Mouse (Mus musculus) left cerebral cortex, adult 18-20 months (tissue): ENCODE data around the gene Tspyl4. TPM values are rescaled to one million over a fixed set of nuclear protein-coding genes. Genes with fewer than 3 reads are reported as not detected.
"Not testable (repeated sequence)": the region's sequence is repeated elsewhere in the genome, so short reads cannot be mapped to it uniquely, and the experiment has no call there.

Experiments
- DNase-seq, 2 experiments: peaks; one replicate each; pipeline ENCODE4 v3.0.0; 2021 to 2022; ENCODE audit warnings: low spot score in 2 of 2, mixed read lengths in 1 of 2
- long read RNA-seq, 2 experiments: library from polyadenylated mRNA; stranded (forward); transcript quantifications; one replicate each; pipeline ENCODE4 v2.0.0; 2021
- total RNA-seq, 2 experiments: library from RNA; stranded (reverse); gene quantifications; 2 replicates each; pipeline ENCODE4 v1.2.3; 2021

The Tspyl4 gene
- 100 to 1,000 TPM; 420 to 434 TPM for total RNA-seq
- long read RNA-seq, experiment 1, transcript Tspyl4-201 (1 exons, 3,879 nt), result major isoform, 293 of 330 reads
- long read RNA-seq, experiment 1, transcript Tspyl4-202 (2 exons, 560 nt), result minor isoform, 29 of 330 reads
- long read RNA-seq, experiment 1, partial matches to known transcripts, result 0 of 330 reads
- long read RNA-seq, experiment 1, other reads (novel, unspliced or antisense), result 8 of 330 reads
- long read RNA-seq, experiment 2, transcript Tspyl4-201 (1 exons, 3,879 nt), result major isoform, 137 of 165 reads
- long read RNA-seq, experiment 2, transcript Tspyl4-202 (2 exons, 560 nt), result minor isoform, 24 of 165 reads
- long read RNA-seq, experiment 2, partial matches to known transcripts, result 0 of 165 reads
- long read RNA-seq, experiment 2, other reads (novel, unspliced or antisense), result 4 of 165 reads

- DNase-seq, result peak; percentile 94 to 97
Observed at GRCm38 (mm10) chr10:34297299-34297979, at the start of gene Tspyl4. TSS of gene Tspyl4 (plus strand) at chr10:34297442.

- no peak for DNase-seq
Observed at GRCm38 (mm10) chr10:34247757-34248156, 49.5 kb upstream of the Tspyl4 start.

- no peak for DNase-seq
Observed at GRCm38 (mm10) chr10:34249594-34249993, 47.6 kb upstream of the Tspyl4 start.

- not testable (repeated sequence) for DNase-seq
Observed at GRCm38 (mm10) chr10:34252833-34253232, 44.4 kb upstream of the Tspyl4 start.

GRCm38 (mm10) chr10:34265106-34265505 is 32.1 kb upstream of the Tspyl4 start:
- DNase-seq, result no peak

GRCm38 (mm10) chr10:34267312-34268070 is 29.8 kb upstream of the Tspyl4 start:
- DNase-seq, result no peak

- DNase-seq, result peak in 1 of 2 experiments; percentile 16
Observed at GRCm38 (mm10) chr10:34271681-34272080, 25.6 kb upstream of the Tspyl4 start.

GRCm38 (mm10) chr10:34280591-34281175 is 16.6 kb upstream of the Tspyl4 start:
- peak in 1 of 2 experiments; percentile 50 for DNase-seq

GRCm38 (mm10) chr10:34281211-34281961 is 15.9 kb upstream of the Tspyl4 start:
- no peak for DNase-seq

- peak; percentile 97 to 99 for DNase-seq
Observed at GRCm38 (mm10) chr10:34281962-34282388, 15.3 kb upstream of the Tspyl4 start, which contains the start of gene Tspyl1. TSS of gene Tspyl1 (plus strand) at chr10:34282190.

- DNase-seq, result peak; percentile 44 to 51
Observed at GRCm38 (mm10) chr10:34282420-34283238, 14.6 kb upstream of the Tspyl4 start.

GRCm38 (mm10) chr10:34296911-34297298 is 337 bp upstream of the Tspyl4 start:
- no peak for DNase-seq

- DNase-seq, result peak in 1 of 2 experiments; percentile 36
Observed at GRCm38 (mm10) chr10:34297980-34298753, 925 bp downstream of the Tspyl4 start.

- no peak for DNase-seq
Observed at GRCm38 (mm10) chr10:34300368-34300767, 3.1 kb downstream of the Tspyl4 start.

GRCm38 (mm10) chr10:34307070-34307469 is 9.8 kb downstream of the Tspyl4 start:
- no peak for DNase-seq

- no peak for DNase-seq
Observed at GRCm38 (mm10) chr10:34309915-34310685, 12.9 kb downstream of the Tspyl4 start.

- no peak for DNase-seq
Observed at GRCm38 (mm10) chr10:34312536-34312935, 15.3 kb downstream of the Tspyl4 start.
